Mouse (Mus musculus) central nervous system, embryonic 11.5 days (tissue): ENCODE results near the gene Cdk14. TPM values are rescaled to one million over a fixed set of nuclear protein-coding genes. Genes with fewer than 3 reads are reported as not detected.

Experiments
- polyA plus RNA-seq: library from polyadenylated mRNA; depleted of rRNA; stranded (reverse); fragments of >200 nt; gene quantifications from 2 replicates; pipeline ENCODE4 v1.2.3, GENCODE M21; 2012; rRNA removed

Cdk14 gene
- polyA plus RNA-seq = 14.5 and 19.0 TPM in 2 replicates

DNA sequence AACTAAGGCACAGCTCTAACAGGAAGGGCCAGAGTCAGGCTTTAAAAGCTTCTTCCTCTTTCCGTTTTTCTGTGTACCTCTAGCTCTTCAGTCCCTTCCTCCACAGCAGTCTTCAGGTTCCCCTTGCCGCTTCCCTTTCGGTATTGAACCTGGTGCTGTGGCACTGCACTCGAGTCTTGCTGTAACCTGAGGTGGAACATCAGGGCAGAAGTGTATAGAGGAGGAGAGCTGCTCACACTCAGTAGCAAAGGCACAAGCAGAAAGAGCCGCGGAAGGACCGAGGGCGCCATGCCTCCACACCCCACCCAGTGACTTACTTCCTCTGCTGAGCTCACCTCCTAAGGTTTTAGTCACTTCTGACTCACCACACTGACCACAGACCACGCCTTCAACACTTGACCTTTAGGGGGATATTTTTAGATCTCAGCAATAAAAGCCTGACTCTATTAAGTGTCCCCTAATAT, at the start of gene Cdk14:
Gene Cdk14, minus strand, starts transcription at position 321 of the 464 bp plus-strand sequence.

DNA sequence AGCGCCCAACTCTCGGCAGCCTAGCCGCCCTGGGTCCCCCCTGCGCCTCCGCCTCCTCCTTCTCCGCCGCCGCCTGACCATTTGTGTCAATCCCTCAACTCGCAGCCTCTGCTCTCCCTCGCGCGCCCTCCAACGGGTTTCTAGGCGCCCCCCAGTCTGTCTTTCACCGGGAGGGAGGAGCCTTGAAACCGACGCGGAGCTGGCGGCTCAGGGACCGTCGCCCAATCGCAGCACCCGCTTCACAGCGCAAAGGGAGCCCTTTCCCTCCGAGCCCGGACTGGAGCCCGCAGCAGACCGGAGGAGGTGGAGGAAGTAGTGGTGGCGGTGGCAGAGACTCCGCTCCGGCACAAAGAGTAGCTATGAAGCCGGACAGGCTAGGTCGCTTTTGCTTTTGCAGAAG, 662.2 kb downstream of the Cdk14 start, which contains the start of gene Fzd1:
Gene Fzd1, minus strand, starts transcription at position 134 of the 400 bp plus-strand sequence.

Other genes starting within 250 kb of the Cdk14 start
- not detected in 2 replicates for gene 1700015F17Rik, start 58.8 kb upstream of the Cdk14 start, polyA plus RNA-seq
- 26.0 and 28.4 TPM in 2 replicates for gene Cldn12, start 94.6 kb upstream of the Cdk14 start, polyA plus RNA-seq
- 31.2 and 32.0 TPM in 2 replicates for gene Gtpbp10, start 139.2 kb upstream of the Cdk14 start, polyA plus RNA-seq
- 1.6 and 2.5 TPM in 2 replicates for gene Gm8773, start 153.5 kb upstream of the Cdk14 start, polyA plus RNA-seq
- gene Cfap69, start 243.9 kb upstream of the Cdk14 start, polyA plus RNA-seq = 5.7 and 8.8 TPM in 2 replicates